Mouse (Mus musculus): ENCODE measurements at regions not wholly inside any gene's neighbourhood (a gene's known extent, or its start where the extent isn't known, plus 50 kb on each side); places are given as distances from the start of the nearest gene placed in this dataset.

DNA sequence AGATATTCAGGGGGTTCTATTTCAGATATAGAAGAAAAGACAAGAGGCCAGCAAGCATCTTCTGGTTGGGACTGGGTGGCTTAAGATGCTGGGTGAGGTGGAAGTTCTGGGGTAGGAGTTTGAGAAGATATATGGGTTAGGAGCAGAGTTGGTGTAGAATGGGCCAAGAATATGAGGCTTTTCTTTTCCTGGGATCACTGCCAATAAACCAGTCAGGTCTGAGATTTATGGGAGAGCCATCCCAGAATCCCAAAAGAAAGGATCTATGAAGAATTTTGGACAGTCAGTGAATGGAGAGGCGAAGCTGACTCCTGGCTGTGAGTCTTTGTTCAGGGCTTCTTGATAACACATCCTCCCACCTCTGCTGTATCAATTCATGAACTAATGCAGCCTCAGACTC is 192.0 kb upstream of the Klf4 start:
- Histone ChIP-seq H3K9ac (ENCODE audit: insufficient read depth, low read depth) (no peak overlapping the region), H3K4me3 (replicated peaks in 1 of 3; ENCODE audit: low read depth in 2 of 3, low read length in 2 of 3, poor library complexity in 1 of 3) (no peak overlapping the region), H3K36me3 (replicated peaks in 1 of 2; ENCODE audit: control insufficient read depth in 1 of 2, insufficient read depth in 1 of 2, low read length in 1 of 2) (no peaks in the 10 kb centered on the region), H3K79me2 (replicated peaks; ENCODE audit: control insufficient read depth, extremely low read depth, insufficient read depth, poor library complexity, severe bottlenecking) (no peaks in the 10 kb centered on the region), H3K4me2 (ENCODE audit: insufficient read depth, low read depth, poor library complexity, severe bottlenecking) (no peak overlapping the region), H3K9me3 (replicated peaks; ENCODE audit: low read length) (no peaks in the 10 kb centered on the region), H3K4me1 (ENCODE audit: control insufficient read depth in 1 of 2, insufficient read depth in 2 of 2) (no peaks in the 10 kb centered on the region), H3K27me3 (replicated peaks) (no peaks in the 10 kb centered on the region), H3K27ac (ENCODE audit: insufficient read depth, low read depth) (no peak overlapping the region)
- DNase-seq (ENCODE audit: extremely low read depth): no peak
- no peak for TF ChIP-seq KAT2A (IDR thresholded peaks at IDR 0.05; ENCODE audit: insufficient replicate concordance, low read length)
- dilution Hi-C loops (cut with MboI; ENCODE audit: extremely low pct_ligation_motif_present, extremely low pct_unique_long_range_greater_than_20kb, low sequenced_read_pairs) (no loop called here), in situ Hi-C loops (cut with MboI; ENCODE audit: low pct_ligation_motif_present, low pct_unique_long_range_greater_than_20kb, low sequenced_read_pairs) (no loop called here)

DNA sequence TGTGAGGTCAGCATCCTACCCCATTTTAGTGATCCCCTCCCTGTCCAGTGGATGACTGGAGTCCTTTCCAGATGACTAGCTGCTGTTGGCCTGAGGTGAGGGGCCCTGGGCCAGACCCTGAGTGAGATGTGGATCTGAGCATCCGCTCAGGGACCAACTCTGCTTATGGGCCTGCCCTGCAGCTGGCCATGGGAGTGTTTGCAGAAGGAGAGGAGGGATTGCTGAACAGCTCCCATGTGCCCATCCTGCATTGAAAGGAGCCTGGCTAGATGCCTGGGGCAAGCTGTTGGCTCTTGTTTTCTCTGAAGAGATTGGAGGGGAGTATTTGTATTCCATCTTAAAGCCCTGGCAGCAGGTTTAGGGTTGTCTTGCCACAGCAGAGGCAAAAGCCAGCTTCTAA is 190.9 kb upstream of the Klf4 start:
- Histone ChIP-seq H3K4me1 (ENCODE audit: control insufficient read depth in 1 of 2, insufficient read depth in 2 of 2) (no peaks in the 10 kb centered on the region), H3K79me2 (replicated peaks; ENCODE audit: control insufficient read depth, extremely low read depth, insufficient read depth, poor library complexity, severe bottlenecking) (no peaks in the 10 kb centered on the region), H3K4me2 (ENCODE audit: insufficient read depth, low read depth, poor library complexity, severe bottlenecking) (no peak overlapping the region), H3K9ac (ENCODE audit: insufficient read depth, low read depth) (no peak overlapping the region), H3K4me3 (replicated peaks in 1 of 3; ENCODE audit: low read depth in 2 of 3, low read length in 2 of 3, poor library complexity in 1 of 3) (no peak overlapping the region), H3K9me3 (replicated peaks; ENCODE audit: low read length) (no peaks in the 10 kb centered on the region), H3K36me3 (replicated peaks in 1 of 2; ENCODE audit: control insufficient read depth in 1 of 2, insufficient read depth in 1 of 2, low read length in 1 of 2) (no peaks in the 10 kb centered on the region), H3K27ac (ENCODE audit: insufficient read depth, low read depth) (no peak overlapping the region), H3K27me3 (replicated peaks) (no peaks in the 10 kb centered on the region)
- dilution Hi-C loops (cut with MboI; ENCODE audit: extremely low pct_ligation_motif_present, extremely low pct_unique_long_range_greater_than_20kb, low sequenced_read_pairs) (no loop called here), in situ Hi-C loops (cut with MboI; ENCODE audit: low pct_ligation_motif_present, low pct_unique_long_range_greater_than_20kb, low sequenced_read_pairs) (no loop called here)
- no peak for TF ChIP-seq JUND (conservative IDR thresholded peaks at IDR 0.05; ENCODE audit: low read depth, low read length)
- DNase-seq (ENCODE audit: extremely low read depth): no peak

DNA sequence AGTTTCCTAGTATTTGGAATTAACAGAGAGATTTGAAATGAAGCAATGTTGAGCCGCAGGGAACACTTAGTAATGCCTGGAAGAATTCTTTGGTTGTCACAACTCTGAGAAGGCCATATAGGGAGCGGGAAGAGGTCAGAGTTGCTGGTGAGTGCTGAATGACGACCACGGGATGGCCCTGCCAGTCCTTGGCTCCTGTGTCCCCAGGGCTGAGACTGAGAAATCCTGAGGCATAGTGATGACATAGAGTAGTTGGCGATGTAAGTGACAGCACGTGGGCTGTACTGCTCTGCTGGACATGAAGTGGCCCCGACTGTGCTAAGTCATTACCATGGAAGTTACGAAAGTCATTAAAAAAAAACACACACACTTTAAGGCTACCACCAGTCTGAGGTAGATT is 190.1 kb upstream of the Klf4 start:
- H3K4me3 ChIP-seq (replicated peaks in 1 of 3; ENCODE audit: low read depth in 2 of 3, low read length in 2 of 3, poor library complexity in 1 of 3): no peak overlapping the region
- no peaks in the 10 kb centered on the region for H3K9me3 ChIP-seq (replicated peaks; ENCODE audit: low read length)
- no peak for TF ChIP-seq E2F4 (IDR thresholded peaks at IDR 0.05; ENCODE audit: insufficient replicate concordance, low read depth, low read length)
- no peak for TF ChIP-seq CHD2 (IDR thresholded peaks at IDR 0.05; ENCODE audit: low read length)
- TF ChIP-seq MYC (IDR thresholded peaks at IDR 0.05; ENCODE audit: low read depth, low read length): no peak
- TF ChIP-seq ELF1 (IDR thresholded peaks at IDR 0.05; ENCODE audit: low read depth, low read length): no peak
- TF ChIP-seq SIN3A (IDR thresholded peaks at IDR 0.05; ENCODE audit: low read length): no peak
- no peak for TF ChIP-seq CTCF (conservative IDR thresholded peaks at IDR 0.05 in 1 of 2, IDR thresholded peaks at IDR 0.05 in 1 of 2; ENCODE audit: low read depth in 2 of 2, low read length in 2 of 2)
- dilution Hi-C loops (cut with MboI; ENCODE audit: extremely low pct_ligation_motif_present, extremely low pct_unique_long_range_greater_than_20kb, low sequenced_read_pairs): no loop called here
- no peaks in the 10 kb centered on the region for H3K27me3 ChIP-seq (replicated peaks)
- in situ Hi-C loops (cut with MboI; ENCODE audit: low pct_ligation_motif_present, low pct_unique_long_range_greater_than_20kb, low sequenced_read_pairs): no loop called here
- H3K4me2 ChIP-seq (ENCODE audit: insufficient read depth, low read depth, poor library complexity, severe bottlenecking): no peak overlapping the region
- DNase-seq (ENCODE audit: extremely low read depth): no peak
- H3K9ac ChIP-seq (ENCODE audit: insufficient read depth, low read depth): no peak overlapping the region
- H3K36me3 ChIP-seq (replicated peaks in 1 of 2; ENCODE audit: control insufficient read depth in 1 of 2, insufficient read depth in 1 of 2, low read length in 1 of 2): no peaks in the 10 kb centered on the region
- H3K27ac ChIP-seq (ENCODE audit: insufficient read depth, low read depth): no peak overlapping the region
- no peaks in the 10 kb centered on the region for H3K4me1 ChIP-seq (ENCODE audit: control insufficient read depth in 1 of 2, insufficient read depth in 2 of 2)
- H3K79me2 ChIP-seq (replicated peaks; ENCODE audit: control insufficient read depth, extremely low read depth, insufficient read depth, poor library complexity, severe bottlenecking): no peaks in the 10 kb centered on the region

DNA sequence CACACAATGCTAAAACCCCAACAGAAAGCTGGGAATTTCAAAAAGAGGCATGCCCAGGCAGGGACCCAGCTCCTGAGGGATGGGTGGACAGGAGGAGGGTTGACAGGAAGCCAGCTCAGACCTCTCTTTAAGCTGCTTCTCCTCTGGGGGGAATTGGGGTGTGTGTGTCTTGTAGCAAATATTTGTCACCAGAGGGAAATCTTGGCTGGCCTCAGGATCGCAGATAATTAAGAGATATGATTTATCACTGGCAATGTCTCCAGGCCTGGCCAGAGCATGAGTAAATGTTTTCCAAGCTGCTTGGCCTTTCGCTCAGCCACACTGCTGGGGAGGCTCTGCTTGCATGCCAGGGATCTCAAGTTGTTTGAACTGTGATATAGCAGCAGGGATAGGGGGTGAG is 189.6 kb upstream of the Klf4 start:
- in situ Hi-C loops (cut with MboI; ENCODE audit: low pct_ligation_motif_present, low pct_unique_long_range_greater_than_20kb, low sequenced_read_pairs): no loop called here
- no peak for DNase-seq (ENCODE audit: extremely low read depth)
- no peaks in the 10 kb centered on the region for H3K4me1 ChIP-seq (ENCODE audit: control insufficient read depth in 1 of 2, insufficient read depth in 2 of 2)
- H3K27me3 ChIP-seq (replicated peaks): no peaks in the 10 kb centered on the region
- no peak overlapping the region for H3K9ac ChIP-seq (ENCODE audit: insufficient read depth, low read depth)
- H3K36me3 ChIP-seq (replicated peaks in 1 of 2; ENCODE audit: control insufficient read depth in 1 of 2, insufficient read depth in 1 of 2, low read length in 1 of 2): no peaks in the 10 kb centered on the region
- H3K4me3 ChIP-seq (replicated peaks in 1 of 3; ENCODE audit: low read depth in 2 of 3, low read length in 2 of 3, poor library complexity in 1 of 3): no peak overlapping the region
- H3K27ac ChIP-seq (ENCODE audit: insufficient read depth, low read depth): no peak overlapping the region
- dilution Hi-C loops (cut with MboI; ENCODE audit: extremely low pct_ligation_motif_present, extremely low pct_unique_long_range_greater_than_20kb, low sequenced_read_pairs): no loop called here
- no peaks in the 10 kb centered on the region for H3K79me2 ChIP-seq (replicated peaks; ENCODE audit: control insufficient read depth, extremely low read depth, insufficient read depth, poor library complexity, severe bottlenecking)
- no peak overlapping the region for H3K4me2 ChIP-seq (ENCODE audit: insufficient read depth, low read depth, poor library complexity, severe bottlenecking)
- H3K9me3 ChIP-seq (replicated peaks; ENCODE audit: low read length): no peaks in the 10 kb centered on the region
- TF ChIP-seq USF1 (IDR thresholded peaks at IDR 0.05; ENCODE audit: low read depth, low read length): no peak
- no peak for TF ChIP-seq IRF4 (IDR thresholded peaks at IDR 0.05; ENCODE audit: low read depth, low read length)
- no peak for TF ChIP-seq KAT2A (IDR thresholded peaks at IDR 0.05; ENCODE audit: insufficient replicate concordance, low read length)
- TF ChIP-seq ZMIZ1 (IDR thresholded peaks at IDR 0.05; ENCODE audit: low read depth, low read length): no peak
- TF ChIP-seq MAFK (IDR thresholded peaks at IDR 0.05; ENCODE audit: insufficient replicate concordance, low read length): no peak
- TF ChIP-seq RCOR1 (conservative IDR thresholded peaks at IDR 0.05; ENCODE audit: low read depth, low read length): no peak

Measured in CH12.LX (cell line).